In the genomic region with DNA sequence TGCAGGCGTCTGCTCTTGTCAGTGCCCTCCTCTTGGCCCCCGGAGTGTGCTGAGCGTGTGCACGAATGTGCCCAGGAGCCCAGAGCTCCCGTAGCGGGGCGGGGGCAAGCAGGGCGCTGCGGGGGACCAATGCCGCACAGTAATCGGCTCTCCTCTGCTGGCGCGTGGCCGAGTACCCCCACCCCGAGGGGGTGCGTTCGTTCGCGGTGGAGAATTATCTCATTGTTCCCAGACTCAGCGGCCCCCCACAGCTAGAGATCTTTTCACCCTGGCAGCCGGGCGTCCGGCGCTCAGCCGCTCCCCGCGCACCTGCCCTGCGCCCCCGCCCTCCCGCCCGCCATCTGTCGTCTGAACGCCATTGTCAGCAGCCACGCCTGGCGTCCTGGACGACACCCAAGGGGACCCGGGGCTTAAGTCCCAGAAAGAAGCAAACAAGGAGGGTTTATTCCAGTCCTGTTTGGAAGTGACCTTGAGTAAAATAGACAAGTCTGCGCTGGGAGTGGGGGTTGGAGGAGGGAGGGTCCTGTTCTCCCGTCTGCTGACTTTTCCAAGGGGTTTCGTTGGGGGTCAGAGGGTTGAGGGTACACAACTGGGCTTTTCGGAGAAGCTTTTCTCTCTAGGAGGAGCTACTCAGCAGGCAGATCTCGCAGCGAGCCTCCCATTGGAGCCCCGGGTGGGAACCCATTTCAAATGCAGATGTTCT, we compare ENCODE assay signal across 8 mouse cellular contexts. TPM values are rescaled to one million over a fixed set of nuclear protein-coding genes. Genes with fewer than 3 reads are reported as not detected.
A peak's percentile ranks its signal among the peaks of the same experiment; 100 is the strongest.
DNase-seq lines count a peak whose midpoint lies in the region; ATAC-seq and TF ChIP-seq lines count a peak whose summit lies in the region.

No protein-coding gene starts in this region.

- H3K4me2 ChIP-seq in forebrain, embryonic 15.5 days (replicated peaks), result peak overlapping the region; percentile 87
- peak overlapping the region; percentile 86 for H3K4me2 ChIP-seq in hindbrain, embryonic 15.5 days
- peak overlapping the region; percentile 63 for H3K4me2 ChIP-seq in midbrain, embryonic 11.5 days
- H3K4me2 ChIP-seq in stomach, postnatal 0 days (replicated peaks; ENCODE audit: low read depth), result peak overlapping the region; percentile 98

- H3K4me1 ChIP-seq in forebrain, embryonic 15.5 days, result peaks cover 52% of the 10 kb centered on the region
- H3K4me1 ChIP-seq in hindbrain, embryonic 15.5 days (replicated peaks), result peaks cover 40% of the 10 kb centered on the region
- peaks cover 34% of the 10 kb centered on the region for H3K4me1 ChIP-seq in midbrain, embryonic 11.5 days (ENCODE audit: control insufficient read depth, insufficient read depth, low read length)
- peaks cover 5% of the 10 kb centered on the region for H3K4me1 ChIP-seq in stomach, postnatal 0 days (replicated peaks; ENCODE audit: control insufficient read depth, insufficient read depth)

- TF ChIP-seq CTCF in stomach, postnatal 0 days (IDR thresholded peaks at IDR 0.05; ENCODE audit: low read depth), result no peak

- peak; percentile 64 for DNase-seq in WW6 (ENCODE audit: low read depth, low spot score)
- peak; percentile 73 to 85 for DNase-seq in cerebellum, adult 18-20 months
- DNase-seq in left cerebral cortex, postnatal 36 days (ENCODE audit: low spot score in 2 of 2), result peak; percentile 35 to 39
- peak; percentile 97 for DNase-seq in midbrain, embryonic 11.5 days (ENCODE audit: low spot score, missing footprints)
- peak; percentile 44 for DNase-seq in stomach, postnatal 0 days (ENCODE audit: low spot score)

- no peaks in the 10 kb centered on the region for H3K27me3 ChIP-seq in forebrain, embryonic 15.5 days
- H3K27me3 ChIP-seq in hindbrain, embryonic 15.5 days, result no peaks in the 10 kb centered on the region
- no peaks in the 10 kb centered on the region; the same call in 1 of the 2 replicates for H3K27me3 ChIP-seq in midbrain, embryonic 11.5 days (ENCODE audit: control insufficient read depth, insufficient read depth, low read length)
- H3K27me3 ChIP-seq in stomach, postnatal 0 days (ENCODE audit: control insufficient read depth, insufficient read depth, low read length), result no peaks in the 10 kb centered on the region

- H3K36me3 ChIP-seq in forebrain, embryonic 15.5 days, result no peaks in the 10 kb centered on the region
- no peaks in the 10 kb centered on the region for H3K36me3 ChIP-seq in hindbrain, embryonic 15.5 days
- no peaks in the 10 kb centered on the region for H3K36me3 ChIP-seq in midbrain, embryonic 11.5 days (ENCODE audit: control insufficient read depth, insufficient read depth, low read length)
- H3K36me3 ChIP-seq in stomach, postnatal 0 days (ENCODE audit: control insufficient read depth, insufficient read depth, low read length), result no peaks in the 10 kb centered on the region

- no peaks in the 10 kb centered on the region for H3K9me3 ChIP-seq in forebrain, embryonic 15.5 days
- no peaks in the 10 kb centered on the region for H3K9me3 ChIP-seq in hindbrain, embryonic 15.5 days
- no peaks in the 10 kb centered on the region for H3K9me3 ChIP-seq in midbrain, embryonic 11.5 days (ENCODE audit: control insufficient read depth, low read length)
- no peaks in the 10 kb centered on the region for H3K9me3 ChIP-seq in stomach, postnatal 0 days (ENCODE audit: control insufficient read depth, low read length)

- peak; percentile 89 for ATAC-seq in forebrain, embryonic 15.5 days (replicated peaks)
- peak; percentile 89 for ATAC-seq in hindbrain, embryonic 15.5 days (ENCODE audit: low FRiP score, low read depth)
- peak; percentile 90 for ATAC-seq in midbrain, embryonic 11.5 days (ENCODE audit: low FRiP score)
- peak; percentile 53 for ATAC-seq in stomach, postnatal 0 days (ENCODE audit: low FRiP score, low TSS enrichment)
- ATAC-seq in megakaryocyte-erythroid progenitor cell, adult 5-6 weeks (replicated peaks; ENCODE audit: low FRiP score, low TSS enrichment, poor library complexity, severe bottlenecking), result no peak

- peak overlapping the region; percentile 98 for H3K27ac ChIP-seq in forebrain, embryonic 15.5 days (replicated peaks)
- peak overlapping the region; percentile 95 for H3K27ac ChIP-seq in hindbrain, embryonic 15.5 days (replicated peaks)
- peak overlapping the region; percentile 94 for H3K27ac ChIP-seq in midbrain, embryonic 11.5 days (ENCODE audit: low read depth, low read length)
- H3K27ac ChIP-seq in stomach, postnatal 0 days (replicated peaks), result no peak overlapping the region; the same call in 1 of the 2 replicates

- intact Hi-C loops in left cerebral cortex, postnatal 36 days (cut with DNase I), result no loop called here

- TF ChIP-seq EP300 in stomach, postnatal 0 days (optimal IDR thresholded peaks at IDR 0.05), result no peak

- H3K9ac ChIP-seq in forebrain, embryonic 15.5 days (replicated peaks), result peak overlapping the region; percentile 84
- peak overlapping the region; percentile 74 for H3K9ac ChIP-seq in hindbrain, embryonic 15.5 days
- H3K9ac ChIP-seq in midbrain, embryonic 11.5 days (ENCODE audit: low read length), result peak overlapping the region; percentile 41
- peak overlapping the region; percentile 43 for H3K9ac ChIP-seq in stomach, postnatal 0 days (ENCODE audit: low read length)

- WGBS in forebrain, embryonic 15.5 days, result 1% methylated on average over 44 of the region's 44 CpGs
- 0% methylated on average over 44 of the region's 44 CpGs for WGBS in hindbrain, embryonic 15.5 days
- under 1% methylated on average over 44 of the region's 44 CpGs for WGBS in midbrain, embryonic 11.5 days
- under 1% methylated on average over 44 of the region's 44 CpGs for WGBS in stomach, postnatal 0 days

- peak overlapping the region; percentile 67 for H3K4me3 ChIP-seq in forebrain, embryonic 15.5 days
- peak overlapping the region; percentile 49 for H3K4me3 ChIP-seq in hindbrain, embryonic 15.5 days
- H3K4me3 ChIP-seq in midbrain, embryonic 11.5 days (ENCODE audit: low read depth, low read length), result peak overlapping the region; percentile 33
- H3K4me3 ChIP-seq in stomach, postnatal 0 days (ENCODE audit: low read depth, low read length), result peak overlapping the region; percentile 45

RNA-seq across cellular contexts. Expression of a gene that starts 26.4 kb away (rescaled TPM):
- 65.9 and 69.9 TPM in 2 replicates for polyA plus RNA-seq in forebrain, embryonic 15.5 days (2015; fragmentation: Nextera tagmentation; extraction: Ambion mirVana)
- 66.0 and 71.3 TPM in 2 replicates for polyA plus RNA-seq in hindbrain, embryonic 15.5 days (2015; fragmentation: Nextera tagmentation; extraction: Ambion mirVana)
- 10 to 100 TPM; 18.5 to 24.3 TPM for total RNA-seq in left cerebral cortex, postnatal 36 days (2021)
- polyA plus RNA-seq in midbrain, embryonic 11.5 days (2014; fragmentation: Nextera tagmentation; extraction: Ambion mirVana), result 47.0 and 58.0 TPM in 2 replicates
- polyA plus RNA-seq in stomach, postnatal 0 days (2015; fragmentation: Nextera tagmentation; extraction: Ambion mirVana), result 18.6 and 22.7 TPM in 2 replicates
- total RNA-seq in megakaryocyte-erythroid progenitor cell, adult 5-6 weeks (2014; fragmentation: Nextera tagmentation), result not detected in 2 replicates
- not detected in 2 replicates for total RNA-seq in megakaryocyte-erythroid progenitor cell, adult 5-6 weeks (2017)

Comparison
In these comparisons a context has a peak if more than half of its experiments do, and no peak if none do; other contexts are left out.
1. DNase-seq: peak in every context shown above with its lines; median percentile 97 in midbrain, embryonic 11.5 days; 79 in cerebellum, adult 18-20 months; 64 in WW6; 44 in stomach, postnatal 0 days; 37 in left cerebral cortex, postnatal 36 days.